ENCODE assay signal across 9 mouse cellular contexts in genomic region chr1:130422664-130423111, GRCm38 (mm10). TPM values are rescaled to one million over a fixed set of nuclear protein-coding genes. Genes with fewer than 3 reads are reported as not detected.
A peak's percentile ranks its signal among the peaks of the same experiment; 100 is the strongest.
DNase-seq lines count a peak whose midpoint lies in the region; ATAC-seq lines count a peak whose summit lies in the region.
"Had no signal": no experiment of that assay in that cellular context is flagged by ENCODE, and none has a peak within 500 bp of the region (broad histone marks: within the 10 kb centered on the region; RNA-seq: fewer than 3 reads in every experiment).

Gene Cd55b (minus strand): TSS chr1:130423009.

- H3K9me3 ChIP-seq in heart, embryonic 12.5 days (replicated peaks) = no peaks in the 10 kb centered on the region

- H3K36me3 ChIP-seq in heart, embryonic 12.5 days = no peaks in the 10 kb centered on the region

- H3K4me3 ChIP-seq in heart, embryonic 12.5 days = no peak within 1 kb of the TSS

- intact Hi-C loops in left cerebral cortex, postnatal 10 days (cut with DNase I) = no loop called here

- no peak within 1 kb of the TSS for H3K27ac ChIP-seq in heart, embryonic 12.5 days (ENCODE audit: poor library complexity, severe bottlenecking)

- ATAC-seq in heart, embryonic 12.5 days (ENCODE audit: insufficient number of reproducible peaks, low FRiP score) = no peak
- ATAC-seq in erythroid progenitor cell, adult 5-6 weeks (replicated peaks; ENCODE audit: low FRiP score, poor library complexity, severe bottlenecking) = no peak
- ATAC-seq in monocyte, adult 5-6 weeks (replicated peaks; ENCODE audit: insufficient number of reproducible peaks, low FRiP score, low TSS enrichment, poor library complexity, severe bottlenecking) = no peak

- H3K9ac ChIP-seq in heart, embryonic 12.5 days = no peak within 1 kb of the TSS

- DNase-seq in left cerebral cortex, postnatal 10 days (ENCODE audit: extremely low spot score in 1 of 2, low spot score in 2 of 2) = peak; percentile 6 to 53
- no peak for DNase-seq in left cerebral cortex, adult 18-20 months (ENCODE audit: low spot score in 2 of 2)
- peak; percentile 78 to 81 for DNase-seq in cerebellum, postnatal 14 days
- peak; percentile 21 for DNase-seq in large intestine, adult 2 months (ENCODE audit: low read depth, low spot score)
- DNase-seq in lung, postnatal 10 days = peak; percentile 25

- 42% methylated on average over 18 of the region's 18 CpGs for WGBS in heart, embryonic 12.5 days
- WGBS in large intestine, adult 2 months = 31% methylated on average over 18 of the region's 18 CpGs

- no peaks in the 10 kb centered on the region for H3K27me3 ChIP-seq in heart, embryonic 12.5 days (replicated peaks)

- 0 out of 2 replicates have a peak, but pooled peaks cover 6% of the 10 kb centered on the region for H3K4me1 ChIP-seq in heart, embryonic 12.5 days (replicated peaks)

- peak within 1 kb of the TSS; percentile 51 for H3K4me2 ChIP-seq in heart, embryonic 12.5 days

RNA-seq across cellular contexts. Expression of gene Cd55b, which starts in this region (rescaled TPM):
- not detected for total RNA-seq in left cerebral cortex, postnatal 10 days (2021)
- not detected for total RNA-seq in left cerebral cortex, adult 18-20 months (2021)
- polyA plus RNA-seq in heart, embryonic 12.5 days (2016; fragmentation: Nextera tagmentation; extraction: Ambion mirVana) = not detected in 2 replicates
- polyA plus RNA-seq in large intestine, adult 2 months (2012; rRNA removed) = 0.14 TPM in 1 of 2 replicates, not detected in the other
- total RNA-seq in erythroid progenitor cell, adult 5-6 weeks (2015; ENCODE audit: low replicate concordance) = 0.84 TPM in 1 of 2 replicates, not detected in the other
- 4.5 TPM in 1 of 2 replicates, not detected in the other for total RNA-seq in erythroid progenitor cell, adult 5-6 weeks (2017; ENCODE audit: low replicate concordance)
- total RNA-seq in monocyte, adult 5-6 weeks (2017) = not detected in 3 replicates
- total RNA-seq: left cerebral cortex, postnatal 36 days had no signal

Comparison
In these comparisons a context has a peak if more than half of its experiments do, and no peak if none do; other contexts are left out.
1. Peak in DNase-seq in left cerebral cortex, postnatal 10 days; RNA of the gene not detected or under 1 TPM.
2. Peak in DNase-seq in large intestine, adult 2 months; RNA of the gene not detected or under 1 TPM.
3. DNase-seq: peak in cerebellum, postnatal 14 days (2 of 2) and lung, postnatal 10 days (single experiment); none in left cerebral cortex, adult 18-20 months (0 of 2).